Mouse (Mus musculus): ENCODE measurements around the gene Phc2. TPM values are rescaled to one million over a fixed set of nuclear protein-coding genes. Genes with fewer than 3 reads are reported as not detected.
A peak's percentile ranks its signal among the peaks of the same experiment; 100 is the strongest.

Phc2 gene
- polyA plus RNA-seq, 1 experiment from 2014 or later: 81.6 TPM

GRCm38 (mm10) chr4:128766929-128767328 is 112.4 kb downstream of the Phc2 start:
- WGBS: 94% methylated on average over 20 of the region's 20 CpGs

GRCm38 (mm10) chr4:128768120-128768519 is 113.6 kb downstream of the Phc2 start:
- 82% methylated on average over 13 of the region's 13 CpGs for WGBS
- Histone ChIP-seq H3K9me3 (peaks cover 6% of the 10 kb centered on the region), H3K9ac (replicated peaks) (no peak overlapping the region), H3K27me3 (no peaks in the 10 kb centered on the region), H3K4me1 (replicated peaks) (peaks cover 10% of the 10 kb centered on the region), H3K4me3 (replicated peaks) (no peak overlapping the region), H3K4me2 (no peak overlapping the region), H3K27ac (no peak overlapping the region), H3K36me3 (peaks cover 14% of the 10 kb centered on the region)
- ATAC-seq (ENCODE audit: insufficient number of reproducible peaks, insufficient read depth, low FRiP score, low TSS enrichment, low read depth): no peak

More at GRCm38 (mm10) chr4:128766929-128767328, 112.4 kb downstream of the Phc2 start:
- Histone ChIP-seq H3K36me3 (peaks cover 2% of the 10 kb centered on the region), H3K27me3 (no peaks in the 10 kb centered on the region), H3K4me1 (replicated peaks) (peaks cover 10% of the 10 kb centered on the region), H3K9ac (replicated peaks) (no peak overlapping the region), H3K9me3 (peaks cover 12% of the 10 kb centered on the region), H3K4me3 (replicated peaks) (no peak overlapping the region), H3K27ac (no peak overlapping the region), H3K4me2 (no peak overlapping the region)
- ATAC-seq (ENCODE audit: insufficient number of reproducible peaks, insufficient read depth, low FRiP score, low TSS enrichment, low read depth): no peak

DNA sequence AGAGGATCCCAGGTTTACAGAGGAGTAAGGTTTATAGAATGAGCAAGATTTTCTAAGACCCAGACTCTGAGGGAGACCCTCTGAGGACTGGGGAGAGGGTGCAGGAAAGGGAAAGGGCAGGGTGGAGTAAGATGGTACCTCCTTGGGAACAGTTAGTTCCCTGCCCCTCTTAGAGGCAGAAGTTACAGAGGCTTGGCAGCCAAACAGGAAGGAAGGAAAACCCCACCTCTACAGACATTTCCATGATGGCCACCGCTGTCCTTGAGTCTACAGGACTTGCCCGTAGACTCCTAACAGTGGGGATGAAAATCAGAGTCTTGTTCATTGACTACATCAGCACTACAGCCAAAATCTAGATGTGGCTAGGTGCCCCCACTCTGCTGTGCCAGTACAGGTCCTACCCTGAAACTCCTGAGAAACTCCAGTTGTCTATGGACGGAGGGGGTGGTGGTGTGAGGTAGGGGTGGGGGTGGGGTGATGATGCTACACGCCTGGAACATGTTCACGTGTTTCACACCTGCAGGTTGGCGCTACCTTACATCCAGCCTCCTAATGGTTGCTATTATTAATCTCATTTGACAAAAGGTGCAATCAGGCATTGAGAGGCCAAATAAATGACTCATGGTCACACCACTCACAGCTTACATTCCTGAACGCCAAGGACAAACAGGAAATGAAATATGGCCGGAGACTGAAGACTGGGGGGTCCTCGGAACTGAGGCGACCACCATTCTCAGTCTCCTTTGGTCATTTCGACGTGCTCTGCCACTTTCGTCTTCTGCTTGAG is 115.3 kb downstream of the Phc2 start:
- ATAC-seq (ENCODE audit: insufficient number of reproducible peaks, insufficient read depth, low FRiP score, low TSS enrichment, low read depth): no peak
- WGBS: 84% methylated on average over 13 of the region's 13 CpGs
- H3K4me1 ChIP-seq (replicated peaks): peaks cover 10% of the 10 kb centered on the region

DNA sequence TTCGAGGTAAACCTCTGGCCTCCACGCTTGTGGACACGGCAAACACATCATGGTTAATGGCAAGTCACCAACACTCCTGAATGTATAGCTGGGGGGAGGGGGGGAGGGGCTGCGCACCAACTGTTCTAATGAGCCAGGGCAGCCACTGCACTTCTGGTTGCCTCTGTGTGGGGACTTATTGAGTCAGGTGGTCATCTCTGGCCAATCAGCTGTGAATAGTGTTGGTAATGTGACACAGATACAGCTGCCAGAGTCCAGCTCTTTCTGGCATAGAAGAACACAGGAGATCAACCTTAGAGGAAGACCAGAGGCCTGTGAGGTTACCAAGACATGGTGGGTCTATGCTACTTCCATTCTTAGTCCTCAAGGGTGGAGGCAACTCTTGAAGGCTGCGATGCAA is 116.2 kb downstream of the Phc2 start:
- Histone ChIP-seq H3K27me3 (no peaks in the 10 kb centered on the region), H3K36me3 (peaks cover 40% of the 10 kb centered on the region), H3K4me3 (replicated peaks) (no peak overlapping the region), H3K27ac (no peak overlapping the region), H3K9ac (replicated peaks) (no peak overlapping the region), H3K4me1 (replicated peaks) (peaks cover 10% of the 10 kb centered on the region), H3K4me2 (no peak overlapping the region), H3K9me3 (no peaks in the 10 kb centered on the region)
- WGBS: 68% methylated on average over 5 of the region's 5 CpGs
- no peak for ATAC-seq (ENCODE audit: insufficient number of reproducible peaks, insufficient read depth, low FRiP score, low TSS enrichment, low read depth)

More for the DNA sequence above, 115.3 kb downstream of the Phc2 start:
- Histone ChIP-seq H3K9me3 (no peaks in the 10 kb centered on the region), H3K9ac (replicated peaks) (no peak overlapping the region), H3K36me3 (peaks cover 31% of the 10 kb centered on the region), H3K27ac (no peak overlapping the region), H3K4me3 (replicated peaks) (no peak overlapping the region), H3K4me2 (no peak overlapping the region), H3K27me3 (no peaks in the 10 kb centered on the region)

DNA sequence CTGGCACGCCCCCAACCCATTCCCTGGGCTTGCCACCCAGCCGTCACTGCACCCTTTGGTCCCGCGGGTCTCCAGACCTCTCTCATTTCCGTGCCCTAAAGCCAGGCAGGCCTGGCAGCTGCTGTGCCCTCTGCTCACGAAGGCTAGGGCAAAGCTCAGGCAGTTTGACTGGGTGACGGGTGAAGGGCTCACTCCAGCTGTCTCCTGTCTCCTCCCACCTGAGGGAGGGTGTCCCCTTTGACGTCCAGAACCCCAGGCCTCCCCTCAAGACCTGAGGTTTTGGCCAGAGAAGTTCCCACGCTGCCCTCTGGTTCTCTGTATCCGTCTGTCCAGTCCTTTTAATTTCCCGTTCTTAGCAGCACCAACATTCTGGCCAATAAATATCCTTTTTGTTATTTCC is 119.3 kb downstream of the Phc2 start:
- Histone ChIP-seq H3K9ac (replicated peaks) (no peak overlapping the region), H3K9me3 (no peaks in the 10 kb centered on the region), H3K27ac (no peak overlapping the region), H3K4me2 (no peak overlapping the region), H3K27me3 (no peaks in the 10 kb centered on the region), H3K4me1 (replicated peaks) (peaks cover 10% of the 10 kb centered on the region), H3K36me3 (peaks cover 71% of the 10 kb centered on the region), H3K4me3 (replicated peaks) (no peak overlapping the region)
- no peak for ATAC-seq (ENCODE audit: insufficient number of reproducible peaks, insufficient read depth, low FRiP score, low TSS enrichment, low read depth)
- WGBS: 85% methylated on average over 11 of the region's 11 CpGs

DNA sequence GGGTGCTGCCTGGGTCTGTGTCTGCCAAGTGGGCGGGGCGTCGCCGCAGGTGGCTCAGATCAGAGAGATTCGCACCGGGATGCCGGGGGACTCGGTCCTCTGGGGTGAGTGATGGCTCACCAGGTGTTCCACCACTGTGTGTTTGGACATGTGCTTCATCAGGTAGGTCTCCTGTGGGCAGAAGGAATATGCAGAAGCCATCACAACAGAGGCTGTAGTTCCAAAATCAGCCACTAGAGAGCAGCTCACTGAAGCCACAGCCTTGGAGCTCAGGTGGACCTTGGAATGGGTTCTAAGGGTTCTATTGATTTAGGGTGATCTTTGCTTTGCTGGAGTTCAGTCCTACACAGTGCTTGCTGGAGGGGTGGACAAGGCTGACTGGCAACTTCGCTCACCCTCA is 120.0 kb downstream of the Phc2 start:
- no peak for ATAC-seq (ENCODE audit: insufficient number of reproducible peaks, insufficient read depth, low FRiP score, low TSS enrichment, low read depth)
- Histone ChIP-seq H3K9me3 (no peaks in the 10 kb centered on the region), H3K4me2 (no peak overlapping the region), H3K27me3 (no peaks in the 10 kb centered on the region), H3K27ac (no peak overlapping the region), H3K4me1 (replicated peaks) (peaks cover 10% of the 10 kb centered on the region), H3K36me3 (peaks cover 78% of the 10 kb centered on the region), H3K4me3 (replicated peaks) (no peak overlapping the region), H3K9ac (replicated peaks) (no peak overlapping the region)
- 89% methylated on average over 9 of the region's 9 CpGs for WGBS

GRCm38 (mm10) chr4:128776568-128777289 is 122.2 kb downstream of the Phc2 start:
- peaks cover 100% of the 10 kb centered on the region for H3K36me3 ChIP-seq
- 43% methylated on average over 20 of the region's 20 CpGs for WGBS
- H3K9me3 ChIP-seq: no peaks in the 10 kb centered on the region
- H3K4me1 ChIP-seq (replicated peaks): no peaks in the 10 kb centered on the region
- H3K4me2 ChIP-seq: no peak overlapping the region
- H3K9ac ChIP-seq (replicated peaks): 0 out of 2 replicates have a peak overlapping the region, but pooled peaks have one; percentile 12
- no peak overlapping the region for H3K4me3 ChIP-seq (replicated peaks)
- no peaks in the 10 kb centered on the region for H3K27me3 ChIP-seq
- ATAC-seq (ENCODE audit: insufficient number of reproducible peaks, insufficient read depth, low FRiP score, low TSS enrichment, low read depth): peak; percentile 34; the same call in 1 of the 2 replicates
- H3K27ac ChIP-seq: peak overlapping the region; percentile 41; the same call in 1 of the 2 replicates

DNA sequence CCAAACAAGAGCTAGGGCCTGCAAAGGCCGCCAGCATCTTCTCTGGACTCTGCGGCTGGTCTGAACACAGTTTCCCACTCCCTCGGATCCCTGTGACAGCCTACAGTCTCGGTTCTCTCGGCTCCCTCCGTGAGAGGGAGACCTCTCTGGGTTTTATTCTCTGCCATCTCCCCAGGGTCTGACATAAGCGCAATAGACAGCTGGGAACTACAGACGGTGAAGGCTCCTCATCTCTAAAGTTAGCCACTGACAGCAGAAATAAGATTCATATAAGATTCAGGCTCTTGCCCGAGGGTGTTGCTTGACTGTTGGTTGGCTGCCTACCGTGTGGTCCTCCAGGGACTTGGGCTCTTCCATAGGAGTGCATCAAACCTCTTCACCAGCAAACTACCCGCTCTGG is 123.1 kb downstream of the Phc2 start:
- Histone ChIP-seq H3K36me3 (peaks cover 100% of the 10 kb centered on the region), H3K9ac (replicated peaks) (no peak overlapping the region), H3K4me2 (no peak overlapping the region), H3K4me1 (replicated peaks) (no peaks in the 10 kb centered on the region), H3K27ac (peak overlapping the region; percentile 41; the same call in 1 of the 2 replicates), H3K27me3 (no peaks in the 10 kb centered on the region), H3K9me3 (no peaks in the 10 kb centered on the region), H3K4me3 (replicated peaks) (no peak overlapping the region)
- 86% methylated on average over 11 of the region's 11 CpGs for WGBS
- ATAC-seq (ENCODE audit: insufficient number of reproducible peaks, insufficient read depth, low FRiP score, low TSS enrichment, low read depth): no peak

DNA sequence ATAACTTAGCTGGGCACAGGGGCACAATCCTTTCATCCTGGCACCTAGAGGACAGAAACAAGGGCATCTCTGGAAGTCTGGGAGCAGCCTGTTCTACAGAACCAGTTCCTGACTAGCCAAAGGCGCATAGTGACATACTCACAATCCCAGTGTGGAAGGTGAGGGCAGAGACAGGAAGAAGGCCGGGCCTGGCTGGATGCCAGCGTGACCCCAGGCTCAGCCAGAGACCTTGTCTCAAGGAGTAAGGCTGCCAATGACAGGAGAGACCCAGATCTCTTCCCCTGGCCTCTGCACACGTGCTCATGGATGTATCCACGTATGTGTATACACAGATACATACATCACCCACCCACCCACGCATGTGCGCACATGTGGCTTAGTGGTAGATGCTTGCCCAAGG is 127.5 kb downstream of the Phc2 start:
- Histone ChIP-seq H3K4me2 (no peak overlapping the region), H3K27me3 (no peaks in the 10 kb centered on the region), H3K9ac (replicated peaks) (no peak overlapping the region), H3K9me3 (no peaks in the 10 kb centered on the region), H3K27ac (no peak overlapping the region), H3K4me1 (replicated peaks) (no peaks in the 10 kb centered on the region), H3K4me3 (replicated peaks) (no peak overlapping the region), H3K36me3 (peaks cover 99% of the 10 kb centered on the region)
- 90% methylated on average over 7 of the region's 7 CpGs for WGBS
- ATAC-seq (ENCODE audit: insufficient number of reproducible peaks, insufficient read depth, low FRiP score, low TSS enrichment, low read depth): no peak

DNA sequence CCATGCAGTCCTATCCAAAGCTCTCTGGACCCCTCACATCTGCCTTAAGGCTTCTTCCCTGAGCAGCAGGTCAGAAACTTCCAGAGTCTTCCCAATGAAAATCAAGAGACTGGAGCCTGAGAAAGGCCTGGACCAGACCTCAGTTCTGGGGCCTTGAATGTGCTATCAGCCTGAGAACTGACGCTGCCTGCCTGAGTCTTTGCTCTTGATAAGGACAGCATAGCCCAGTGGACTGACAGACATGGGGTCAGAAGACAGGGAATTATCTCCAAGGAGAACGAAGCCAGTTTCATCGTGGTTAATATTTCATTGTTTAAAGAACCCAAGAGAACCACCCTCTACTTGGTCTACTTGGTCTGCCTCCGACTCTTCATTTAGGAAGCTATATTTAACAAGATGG is 128.1 kb downstream of the Phc2 start:
- no peaks in the 10 kb centered on the region for H3K9me3 ChIP-seq
- no peak overlapping the region for H3K4me3 ChIP-seq (replicated peaks)
- no peaks in the 10 kb centered on the region for H3K27me3 ChIP-seq
- no peak overlapping the region for H3K9ac ChIP-seq (replicated peaks)
- peaks cover 99% of the 10 kb centered on the region for H3K36me3 ChIP-seq
- WGBS: 83% methylated on average over 4 of the region's 4 CpGs
- H3K4me1 ChIP-seq (replicated peaks): no peaks in the 10 kb centered on the region
- no peak overlapping the region for H3K4me2 ChIP-seq
- H3K27ac ChIP-seq: no peak overlapping the region
- no peak for ATAC-seq (ENCODE audit: insufficient number of reproducible peaks, insufficient read depth, low FRiP score, low TSS enrichment, low read depth)

GRCm38 (mm10) chr4:128784950-128785631 is 130.6 kb downstream of the Phc2 start:
- peaks cover 97% of the 10 kb centered on the region for H3K36me3 ChIP-seq
- WGBS: 90% methylated on average over 15 of the region's 15 CpGs

More at GRCm38 (mm10) chr4:128784950-128785631, 130.6 kb downstream of the Phc2 start:
- no peak overlapping the region for H3K4me2 ChIP-seq
- peaks cover 5% of the 10 kb centered on the region for H3K4me1 ChIP-seq (replicated peaks)
- H3K27me3 ChIP-seq: no peaks in the 10 kb centered on the region
- no peak overlapping the region for H3K27ac ChIP-seq
- no peak overlapping the region for H3K9ac ChIP-seq (replicated peaks)
- ATAC-seq (ENCODE audit: insufficient number of reproducible peaks, insufficient read depth, low FRiP score, low TSS enrichment, low read depth): no peak
- no peaks in the 10 kb centered on the region for H3K9me3 ChIP-seq
- no peak overlapping the region for H3K4me3 ChIP-seq (replicated peaks)

Measured in limb, embryonic 12.5 days (tissue).